In the genomic region with DNA sequence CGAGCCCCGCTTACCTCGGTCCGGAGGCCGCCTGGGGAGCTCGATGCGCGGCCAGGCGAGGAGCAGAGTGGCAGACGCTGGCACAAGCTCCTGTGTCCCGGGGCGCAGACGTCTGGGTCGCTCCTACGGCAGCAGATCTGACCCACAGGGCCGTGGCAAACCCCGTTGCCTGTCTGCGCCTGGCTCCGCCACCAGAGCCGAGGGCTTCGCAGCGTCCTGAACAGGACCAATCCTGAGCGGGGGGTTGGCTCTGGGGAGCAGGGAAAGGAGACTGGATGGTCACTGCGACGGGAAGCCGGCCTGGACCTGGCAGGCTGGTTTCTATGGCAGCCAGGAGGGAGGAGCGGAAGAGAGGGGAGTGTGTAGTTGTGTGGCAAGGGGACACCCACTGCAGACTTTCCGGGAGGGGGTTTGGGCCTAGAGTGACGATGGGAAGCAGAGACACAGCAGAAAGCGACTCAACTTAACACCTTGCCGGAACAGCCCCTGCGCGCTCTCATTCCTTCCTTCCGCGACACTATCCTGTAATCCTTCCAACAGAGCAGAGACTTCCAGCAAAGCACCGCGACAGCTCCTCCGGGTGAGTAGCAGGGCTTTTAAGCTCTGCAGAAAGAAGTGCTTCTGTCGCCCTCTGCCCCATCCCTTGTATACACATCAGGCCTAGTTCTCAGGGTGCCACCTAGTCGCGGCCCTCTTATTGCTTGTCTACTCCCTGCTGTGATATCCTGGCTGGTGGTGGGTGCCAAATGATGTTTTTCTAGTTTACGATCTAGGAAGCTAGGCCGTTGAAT, we compare ENCODE assay signal across 8 mouse cellular contexts. TPM values are rescaled to one million over a fixed set of nuclear protein-coding genes. Genes with fewer than 3 reads are reported as not detected.
DNase-seq lines count a peak whose midpoint lies in the region; ATAC-seq lines count a peak whose summit lies in the region.

TSS of gene Nim1k (minus strand) at position 202 of the 791 bp plus-strand sequence.

- DNase-seq in adrenal gland, adult (ENCODE audit: inconsistent age in 2 of 2, low spot score in 1 of 2): peak; percentile 90 to 95
- peak; percentile 89 for DNase-seq in embryo, embryonic 10.5 days (ENCODE audit: low spot score)
- DNase-seq in gastrocnemius, postnatal 25 days: peak; percentile 87
- DNase-seq in left cerebral cortex, postnatal 14 days (ENCODE audit: low spot score in 2 of 2): peak; percentile 82 to 93
- DNase-seq in right cerebral cortex, postnatal 14 days: peak; percentile 79
- DNase-seq in urinary bladder, postnatal 36 days (ENCODE audit: low spot score in 2 of 2): peak; percentile 43 to 72

- ATAC-seq in inflammation-experienced regulatory T-cells, adult 6 months: peak; percentile 85
- ATAC-seq in megakaryocyte progenitor cell, adult 5-6 weeks (replicated peaks; ENCODE audit: poor library complexity): peak; percentile 62

- intact Hi-C loops in left cerebral cortex, postnatal 14 days (cut with DNase I): loop anchor here (5.0 kb wide), 1 partner anchor 36 kb away; the partner anchor contains the start of gene Zfp131

RNA-seq across cellular contexts. Expression of gene Nim1k, which starts in this region (rescaled TPM):
- 1 to 10 TPM; 1.1 to 1.3 TPM for total RNA-seq in gastrocnemius, postnatal 25 days (2021)
- polyA plus RNA-seq in inflammation-experienced regulatory T-cells, adult 6 months (2017; shearing (Covaris generic)): under 1 TPM; 0.52 to 0.77 (median 0.68) TPM
- 10 to 100 TPM; 13.2 to 14.8 TPM for total RNA-seq in left cerebral cortex, postnatal 14 days (2021)
- total RNA-seq in megakaryocyte progenitor cell, adult 5-6 weeks (2015): 0.59 and 1.3 TPM in 2 replicates
- total RNA-seq in megakaryocyte progenitor cell, adult 5-6 weeks (2017): 0.50 and 0.54 TPM in 2 replicates

Comparison
In these comparisons a context has a peak if more than half of its experiments do, and no peak if none do; other contexts are left out.
1. Peak in every context shown above with its lines: DNase-seq and ATAC-seq.
2. RNA of gene Nim1k (total RNA-seq): 13.2 to 14.8 TPM in left cerebral cortex, postnatal 14 days; 1.1 to 1.3 TPM in gastrocnemius, postnatal 25 days and 0.50 to 1.3 TPM in megakaryocyte progenitor cell, adult 5-6 weeks; every median in the first group is over 4 times any median in the second.
3. Peak in ATAC-seq in inflammation-experienced regulatory T-cells, adult 6 months; RNA of the gene not detected or under 1 TPM.